Mouse (Mus musculus) heart, postnatal 14 days (tissue): ENCODE data around the gene Shkbp1. TPM values are rescaled to one million over a fixed set of nuclear protein-coding genes. Genes with fewer than 3 reads are reported as not detected.

Experiments used
- DNase-seq, 2 experiments: peaks; one replicate each; pipeline ENCODE4 v3.0.0; 2021 to 2022
- intact Hi-C: fragments of 180-260 bp; cut with DNase I; formaldehyde crosslinking; loops from one replicate; pipeline ENCODE4 v1.15.1; 2025
- total RNA-seq, 2 experiments: library from RNA; stranded (reverse); gene quantifications; 2 replicates each; pipeline ENCODE4 v1.2.3; 2021

The Shkbp1 gene
- total RNA-seq, 2 experiments from 2014 or later: 8.6 to 9.7 TPM

DNA sequence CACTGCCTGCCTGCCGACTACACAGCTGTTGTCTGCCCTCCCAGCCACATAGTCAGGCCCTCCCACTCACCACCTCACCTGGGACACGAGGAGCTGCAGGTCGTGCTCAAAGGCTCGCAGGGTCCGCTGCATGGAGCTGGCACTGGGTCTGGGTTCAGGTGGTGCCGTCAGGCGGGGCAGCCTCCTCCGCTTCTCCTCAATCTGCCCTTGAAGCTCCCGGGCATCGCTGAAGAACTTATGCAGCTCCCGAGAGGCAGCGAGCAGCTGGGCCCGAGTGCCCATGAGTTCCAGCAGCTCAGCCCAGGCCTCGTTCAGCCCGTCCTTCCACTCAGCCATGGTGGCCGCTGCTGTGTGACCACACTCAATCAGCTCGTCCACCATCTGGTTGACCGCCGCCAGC is 13.3 kb upstream of the Shkbp1 start:
- no peak for DNase-seq
- intact Hi-C loops: no loop called here

DNA sequence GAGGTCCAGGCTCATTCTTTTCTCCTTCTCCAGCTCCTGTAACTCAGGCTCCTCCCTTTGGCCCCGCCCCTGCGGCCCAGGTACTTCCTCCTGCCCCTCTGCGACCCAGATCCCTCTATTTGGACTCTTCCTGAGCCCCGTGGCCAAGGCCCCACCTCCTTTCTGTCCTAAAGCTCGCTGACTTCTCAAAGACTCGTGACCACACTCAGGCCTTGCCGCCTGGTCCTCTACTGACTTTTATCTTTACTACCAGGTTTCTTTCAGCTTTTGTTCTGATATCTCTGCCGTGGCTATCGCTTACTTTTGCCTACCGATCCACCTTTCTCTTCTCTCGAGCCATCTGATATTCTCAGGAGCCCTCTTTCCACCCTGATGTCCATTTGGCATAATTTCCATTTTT is 12.2 kb upstream of the Shkbp1 start:
- intact Hi-C loops: no loop called here
- no peak for DNase-seq

DNA sequence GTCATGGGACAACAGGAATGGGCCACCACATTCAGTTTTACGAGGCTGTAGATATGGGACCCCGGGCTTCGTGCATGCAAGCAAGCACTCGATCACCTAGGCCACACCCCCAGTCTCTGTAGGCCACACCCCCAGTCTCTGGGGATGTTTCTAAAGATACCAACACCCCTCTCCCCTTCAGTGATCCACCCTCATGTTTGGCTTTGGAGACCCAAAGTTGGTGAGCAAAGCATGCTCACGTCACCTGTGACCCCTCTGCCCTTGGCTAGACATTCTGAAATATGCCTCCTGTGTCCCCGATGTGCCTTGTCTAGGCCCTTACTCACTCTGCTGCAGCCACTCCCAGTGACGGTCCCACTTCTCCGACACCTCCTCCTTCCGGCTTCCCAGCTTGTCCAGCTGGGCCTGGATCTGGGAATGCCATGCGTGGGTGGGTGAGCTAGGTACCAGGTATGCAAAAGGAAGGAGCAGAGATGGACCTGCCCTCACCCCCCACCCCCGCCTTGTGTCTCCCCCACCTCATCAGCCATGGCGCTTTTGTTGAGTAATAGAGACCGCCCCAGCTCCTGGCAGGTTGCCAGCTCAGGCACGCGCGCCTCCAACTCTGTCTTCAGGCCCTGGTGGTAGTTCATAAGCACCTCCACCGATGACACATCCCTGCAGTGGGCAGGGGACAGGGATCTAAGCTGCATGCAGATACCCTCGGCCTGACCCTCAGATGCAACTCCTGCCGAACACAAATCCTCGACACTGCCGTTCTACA is 10.4 kb upstream of the Shkbp1 start:
- intact Hi-C loops: no loop called here
- no peak for DNase-seq

DNA sequence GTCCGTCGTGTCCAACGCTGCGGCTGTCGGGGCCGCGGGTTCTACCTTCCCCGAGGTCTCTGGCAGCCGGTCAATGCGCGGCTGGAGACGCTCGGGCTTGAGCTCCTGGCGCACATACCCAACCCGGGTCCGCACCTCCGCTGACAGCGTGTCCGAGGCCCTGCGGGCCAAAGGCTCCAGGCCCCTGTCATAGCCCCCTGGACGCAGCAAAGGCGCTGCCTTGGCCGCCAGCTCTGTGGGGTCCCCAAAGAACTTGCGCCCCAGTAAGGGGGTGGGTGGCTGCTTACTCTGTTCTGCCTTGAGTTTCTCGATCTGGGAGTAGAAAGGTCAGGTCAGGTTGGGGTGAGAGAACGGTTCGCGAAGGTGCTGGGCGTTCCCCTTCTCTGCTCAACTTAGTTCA is 8.6 kb upstream of the Shkbp1 start:
- no peak for DNase-seq
- intact Hi-C loops: loop anchor here (5.0 kb wide), 1 partner anchor 83 kb away; the partner anchor contains the start of genes Blvrb and Sptbn4

DNA sequence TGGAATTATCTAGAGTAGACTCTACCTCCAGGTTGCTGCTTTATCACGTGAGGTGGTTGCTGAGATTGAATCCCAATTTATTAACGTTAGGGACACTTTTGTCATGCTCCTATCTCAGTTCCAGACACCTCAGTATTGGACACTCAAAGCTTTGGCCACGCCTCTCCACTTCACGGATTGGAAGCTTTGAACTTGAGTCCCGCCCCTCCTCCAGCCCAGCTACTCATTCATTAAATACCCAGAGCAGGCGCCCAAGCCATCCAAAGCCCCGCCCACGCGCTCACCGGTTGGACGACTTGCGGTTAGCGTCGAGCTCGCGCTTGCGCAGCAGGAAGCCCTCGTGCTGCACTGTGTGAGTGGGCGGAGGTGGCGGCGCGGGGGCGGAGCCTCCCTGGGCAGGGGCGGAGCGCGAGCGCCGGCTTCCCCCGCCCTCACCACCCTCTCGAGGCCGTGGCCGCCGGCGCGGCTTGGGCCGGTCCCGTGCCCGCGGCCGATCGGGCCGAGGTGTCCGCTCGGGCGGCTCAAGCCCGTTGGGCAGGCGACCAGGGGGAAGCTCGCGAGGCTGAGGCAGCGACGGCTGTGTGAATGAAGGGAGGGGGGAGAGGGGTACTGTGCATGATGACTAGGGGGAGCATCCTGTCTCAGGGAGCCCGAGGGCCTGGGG is 5.6 kb upstream of the Shkbp1 start:
- intact Hi-C loops: loop anchor here (5.0 kb wide), 1 partner anchor 86 kb away; the partner anchor contains the start of genes Blvrb and Sptbn4
- DNase-seq: peak; percentile 98

DNA sequence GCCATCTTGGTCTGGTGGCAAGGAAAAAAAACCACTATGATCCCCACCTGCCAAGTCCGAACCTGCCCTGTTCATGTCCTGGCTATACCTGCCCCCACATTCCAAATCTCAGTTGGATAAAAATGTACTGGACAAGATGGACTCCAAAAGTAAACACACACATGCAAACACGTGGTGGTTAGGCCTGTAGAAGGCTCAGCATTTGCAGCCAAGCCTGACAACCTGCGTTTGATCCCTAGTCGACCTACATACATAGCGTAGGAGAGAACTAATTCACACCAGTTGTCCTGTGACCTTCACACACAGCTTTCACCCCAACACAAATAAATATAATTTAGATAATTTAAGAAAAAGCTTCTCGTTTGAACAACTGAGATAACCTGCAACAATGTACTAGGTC is 4.9 kb upstream of the Shkbp1 start:
- intact Hi-C loops: loop anchor here (5.0 kb wide), 1 partner anchor 87 kb away; the partner anchor contains the start of genes Blvrb and Sptbn4
- no peak for DNase-seq

DNA sequence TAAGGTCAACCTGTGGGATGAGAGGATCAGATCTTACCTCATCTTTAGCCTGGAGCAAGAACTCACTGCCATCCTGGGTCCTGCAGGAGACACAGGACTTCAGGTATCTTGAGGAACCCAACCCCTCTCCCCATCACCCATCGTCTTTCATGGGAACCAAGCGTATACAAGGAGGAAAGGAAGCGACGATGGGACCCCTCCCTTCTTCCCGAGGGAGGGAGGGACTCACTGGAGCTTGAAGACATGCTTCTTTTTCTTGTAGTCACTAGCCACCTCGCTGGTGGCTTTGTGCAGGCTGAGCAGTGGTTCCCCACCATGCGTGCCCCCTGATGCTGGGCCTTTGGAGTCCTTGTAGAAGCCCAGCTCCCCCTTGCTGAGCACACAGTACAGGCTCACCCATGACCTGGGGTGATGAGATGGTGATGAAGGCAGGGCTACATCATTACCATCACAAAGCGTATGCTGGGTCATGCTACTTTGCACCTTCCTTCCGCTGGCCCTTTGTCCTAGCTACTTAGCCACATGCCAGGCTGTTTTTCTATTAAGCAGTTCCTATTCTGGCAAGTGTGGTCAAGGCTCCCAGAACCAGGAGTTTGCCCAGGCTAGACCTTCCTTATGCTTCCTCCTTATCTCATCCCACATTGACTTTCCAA is 4.0 kb upstream of the Shkbp1 start:
- no peak for DNase-seq
- intact Hi-C loops: loop anchor here (5.0 kb wide), 1 partner anchor 87 kb away; the partner anchor contains the start of genes Blvrb and Sptbn4

DNA sequence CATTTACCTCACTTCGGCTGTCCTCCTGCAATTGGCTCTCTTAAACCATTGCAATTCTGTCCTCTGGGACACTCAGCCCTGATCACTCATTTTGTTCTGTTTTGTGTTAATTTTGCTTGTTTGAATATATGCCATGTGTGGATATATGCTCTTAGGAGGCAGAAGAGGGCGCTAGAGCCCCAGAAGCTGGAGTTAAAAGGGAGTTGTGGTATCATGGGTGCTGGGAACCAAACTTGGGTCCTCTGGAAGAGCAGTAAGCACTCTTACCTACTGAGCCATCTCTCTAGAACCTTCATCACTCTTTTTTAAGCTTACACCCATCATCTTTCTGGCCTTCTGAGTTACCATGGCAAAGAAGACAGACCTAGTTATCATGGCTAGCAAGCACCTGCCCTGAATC is 3.3 kb upstream of the Shkbp1 start:
- DNase-seq: no peak
- intact Hi-C loops: no loop called here

DNA sequence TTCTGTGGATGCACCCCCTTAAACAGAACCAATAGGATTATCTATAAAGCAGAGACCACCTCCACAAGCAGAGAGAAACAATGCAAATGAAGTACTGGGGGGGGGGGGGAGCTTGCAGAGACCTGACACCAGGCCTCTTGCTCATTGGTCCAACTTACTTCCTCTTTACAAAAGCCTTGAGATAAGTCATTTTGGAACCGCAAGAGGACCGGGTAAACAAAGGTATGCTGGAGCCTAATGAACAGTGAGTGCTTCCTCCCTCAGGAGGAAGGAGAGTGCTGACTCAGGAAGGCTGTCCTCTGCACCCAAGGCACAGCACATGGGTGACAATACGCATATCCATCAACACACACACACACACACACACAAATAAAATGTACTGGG is 1.8 kb upstream of the Shkbp1 start:
- intact Hi-C loops: no loop called here
- no peak for DNase-seq

DNA sequence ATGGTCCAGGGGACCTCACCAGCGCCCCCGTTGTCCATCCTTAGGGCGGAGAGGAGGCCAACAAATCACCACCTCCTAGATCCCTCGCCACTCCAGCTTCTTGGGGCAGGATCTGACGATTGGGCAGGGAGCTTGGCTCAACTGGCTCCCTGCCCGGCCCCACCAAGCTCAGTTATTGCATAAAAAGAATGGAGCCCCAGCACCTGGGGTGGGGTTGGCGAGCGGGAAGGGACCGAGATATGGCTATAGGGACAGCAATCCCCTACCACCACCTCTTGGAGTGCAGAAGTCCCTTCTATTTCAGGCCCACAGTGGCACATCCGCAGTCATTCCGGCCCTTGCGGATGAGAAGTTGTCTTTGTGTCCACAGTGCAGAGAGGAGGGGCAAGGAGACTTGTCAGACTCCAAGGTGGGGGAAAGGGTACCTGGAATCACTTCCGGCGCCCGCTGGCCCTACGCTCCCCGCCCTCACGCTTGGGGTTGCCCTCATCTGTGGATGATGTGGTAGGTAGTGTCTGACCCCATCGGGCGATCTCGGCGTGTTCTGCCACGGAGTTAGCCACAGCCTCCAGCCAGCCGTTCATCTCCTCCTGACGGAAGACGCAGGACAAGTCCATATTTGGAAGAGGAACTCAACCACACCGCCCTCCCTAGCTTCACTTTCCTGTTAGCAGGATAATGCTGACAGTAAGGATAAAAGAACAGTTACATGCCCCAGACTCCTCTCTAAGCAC is 1.2 kb upstream of the Shkbp1 start, which contains the start of gene Gm20479:
TSS of gene Gm20479 (minus strand) at position 559 of the 734 bp plus-strand sequence.
- intact Hi-C loops: no loop called here
- peak in 1 of 2 experiments; percentile 23 for DNase-seq

DNA sequence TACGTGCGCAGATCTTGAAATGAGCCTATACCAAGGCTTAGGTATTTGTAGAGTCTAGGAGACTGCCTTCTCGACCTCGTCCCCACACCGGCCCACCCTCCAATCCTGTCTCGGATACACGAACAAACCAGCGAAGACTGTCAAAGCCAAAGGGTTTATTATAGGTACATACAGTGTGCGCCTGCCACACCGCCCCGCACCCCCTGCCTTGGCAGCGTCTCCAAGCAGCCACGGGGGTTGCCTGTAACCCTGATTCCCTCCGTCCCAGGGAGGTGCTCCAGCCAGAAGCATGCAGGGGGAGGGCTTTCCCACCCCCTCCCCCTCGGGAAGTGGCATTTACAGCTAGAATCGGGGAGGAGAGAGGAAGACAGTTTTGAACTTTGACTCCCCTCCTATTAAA is 429 bp upstream of the Shkbp1 start:
- DNase-seq: peak in 1 of 2 experiments; percentile 47
- intact Hi-C loops: no loop called here

DNA sequence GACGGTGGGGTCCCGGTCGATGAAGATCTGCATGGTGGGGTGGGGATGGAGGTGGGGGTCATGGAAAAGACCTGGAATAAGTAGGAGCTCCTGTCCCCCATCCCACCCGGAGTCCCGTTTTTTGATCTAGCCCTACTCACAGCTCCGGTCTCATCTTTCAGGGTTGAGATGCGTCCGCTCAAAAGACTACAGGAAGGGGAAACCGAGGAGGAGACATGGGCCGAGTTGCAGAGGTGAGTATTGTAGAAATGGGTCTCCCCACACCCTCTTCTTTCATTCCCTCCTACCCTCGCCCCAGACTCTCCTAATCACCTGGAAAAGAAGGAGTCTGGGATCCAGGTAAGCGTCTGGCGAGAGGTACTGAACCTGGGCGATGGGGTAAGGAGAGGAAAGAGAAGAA is 558 bp downstream of the Shkbp1 start:
- intact Hi-C loops: no loop called here
- DNase-seq: no peak

DNA sequence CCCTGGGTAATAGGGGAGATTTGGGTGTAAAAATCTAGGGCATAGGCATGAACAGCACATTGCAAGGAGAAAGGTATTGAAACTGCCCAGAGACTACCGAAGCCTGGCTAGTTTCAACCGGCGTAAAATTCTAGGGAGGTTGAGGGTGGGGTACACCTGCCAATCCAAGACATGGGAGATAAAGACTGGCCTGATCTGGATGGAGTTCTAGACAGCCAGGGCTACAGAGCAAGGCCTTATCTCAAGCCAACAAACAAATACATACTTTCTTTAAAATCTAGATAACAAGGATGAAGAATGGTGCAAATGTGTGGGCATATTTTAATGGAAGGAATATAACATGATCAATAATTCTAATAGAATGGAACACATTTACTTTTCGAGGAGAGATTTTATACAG is 1.0 kb downstream of the Shkbp1 start:
- intact Hi-C loops: no loop called here

DNA sequence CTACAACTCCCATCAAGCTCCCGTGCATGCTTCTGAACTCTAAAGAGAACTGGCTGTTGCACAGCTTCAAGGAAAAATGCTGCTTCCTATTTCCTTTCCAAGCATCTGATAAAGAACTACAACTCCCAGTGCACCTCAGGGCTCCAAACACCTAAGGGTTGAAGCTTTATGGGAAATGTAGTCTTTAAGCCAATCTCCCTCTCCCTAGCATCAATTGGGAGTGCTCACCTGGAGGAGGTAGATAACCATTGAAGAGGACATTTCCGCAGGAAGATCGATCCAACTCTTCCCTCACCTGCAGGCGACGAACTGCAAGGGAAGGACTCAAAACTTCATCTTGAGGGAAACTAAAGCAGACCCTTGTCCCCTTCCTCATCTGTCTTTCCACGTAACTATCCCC is 1.7 kb downstream of the Shkbp1 start:
- DNase-seq: peak in 1 of 2 experiments; percentile 35
- intact Hi-C loops: no loop called here

More for the DNA sequence above, 1.0 kb downstream of the Shkbp1 start:
- DNase-seq: no peak

DNA sequence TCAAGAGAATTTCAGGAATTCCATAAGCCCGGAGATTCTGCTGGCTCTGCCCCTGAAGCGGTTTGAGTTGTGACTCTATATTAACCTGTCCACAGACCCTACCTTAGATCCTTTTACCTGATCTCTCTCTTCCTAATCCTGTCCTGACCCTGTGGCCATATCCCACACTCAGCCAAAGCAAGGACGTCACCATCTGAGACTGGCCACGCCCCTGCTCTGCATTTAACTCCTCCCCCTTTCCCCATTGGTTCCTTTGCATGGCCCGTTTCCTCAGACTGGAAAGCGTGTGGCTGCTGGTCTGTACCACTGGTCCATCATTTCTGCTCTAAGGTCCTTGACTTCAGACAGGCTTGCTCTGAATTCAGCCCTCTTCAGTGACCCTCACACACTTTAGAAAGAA is 10.4 kb downstream of the Shkbp1 start:
- no peak for DNase-seq
- intact Hi-C loops: no loop called here

DNA sequence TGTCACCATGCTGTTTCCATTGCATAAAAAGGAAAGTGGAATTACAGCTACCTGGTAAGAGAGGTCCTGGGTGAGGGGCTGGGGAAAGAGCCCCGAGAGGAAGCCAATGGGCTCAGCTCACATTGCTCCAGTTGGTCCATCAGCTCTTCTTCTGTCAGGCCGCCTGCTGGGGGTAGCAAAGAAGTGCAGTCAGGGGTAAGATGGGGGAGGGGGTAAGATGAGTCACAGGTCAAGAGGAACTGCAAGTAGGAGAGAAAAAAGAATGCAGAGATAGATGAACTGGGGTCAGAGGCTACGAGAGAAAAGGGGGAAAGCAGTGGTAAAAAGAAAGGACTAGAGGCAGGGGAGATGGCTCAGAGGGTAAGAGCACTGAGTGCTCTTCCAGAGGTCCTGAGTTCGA is 13.2 kb downstream of the Shkbp1 start:
- DNase-seq: no peak
- intact Hi-C loops: no loop called here

DNA sequence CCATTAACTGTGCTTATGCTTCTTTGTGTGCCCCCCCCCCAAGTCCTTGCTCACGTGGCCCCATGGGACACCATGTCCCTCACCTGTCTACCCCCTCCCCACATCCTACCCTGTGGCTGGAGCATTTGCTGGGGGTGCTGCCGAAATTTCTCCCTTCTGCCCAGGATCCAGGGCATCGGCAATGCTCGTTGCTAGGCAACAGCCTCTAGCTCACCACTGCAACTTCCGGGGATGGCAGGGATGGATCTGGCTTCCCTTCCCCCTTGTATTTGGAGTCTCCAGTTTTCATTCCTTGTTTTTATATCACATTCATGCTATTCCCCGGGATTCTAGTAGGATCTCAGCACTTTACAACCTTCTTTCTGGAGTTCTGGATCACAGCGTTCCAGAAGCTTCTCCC is 16.3 kb downstream of the Shkbp1 start:
- intact Hi-C loops: loop anchor here (5.0 kb wide), 2 partner anchors 168 to 348 kb away; partner anchors contain the start of gene Zfp607b
- DNase-seq: no peak

DNA sequence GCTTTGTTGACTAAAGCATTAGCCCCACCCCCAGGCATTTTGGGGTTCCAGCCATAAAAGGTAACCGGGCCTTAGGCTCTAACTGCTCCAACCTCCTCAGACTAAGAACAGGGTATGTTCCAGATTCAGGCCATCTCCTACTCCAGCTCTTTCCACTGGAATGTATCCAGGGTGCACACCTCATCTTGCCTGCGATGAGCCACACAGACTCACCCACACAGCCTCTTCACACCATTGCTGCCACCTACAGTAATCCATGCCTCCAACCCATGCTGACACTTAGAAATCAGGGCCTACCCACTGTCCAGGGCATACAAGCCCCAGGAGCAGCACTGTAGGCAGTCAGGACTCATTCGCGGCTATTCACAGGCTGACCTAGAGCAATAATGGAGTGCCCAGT is 16.7 kb downstream of the Shkbp1 start:
- intact Hi-C loops: loop anchor here (5.0 kb wide), 2 partner anchors 168 to 348 kb away; partner anchors contain the start of gene Zfp607b
- no peak for DNase-seq

DNA sequence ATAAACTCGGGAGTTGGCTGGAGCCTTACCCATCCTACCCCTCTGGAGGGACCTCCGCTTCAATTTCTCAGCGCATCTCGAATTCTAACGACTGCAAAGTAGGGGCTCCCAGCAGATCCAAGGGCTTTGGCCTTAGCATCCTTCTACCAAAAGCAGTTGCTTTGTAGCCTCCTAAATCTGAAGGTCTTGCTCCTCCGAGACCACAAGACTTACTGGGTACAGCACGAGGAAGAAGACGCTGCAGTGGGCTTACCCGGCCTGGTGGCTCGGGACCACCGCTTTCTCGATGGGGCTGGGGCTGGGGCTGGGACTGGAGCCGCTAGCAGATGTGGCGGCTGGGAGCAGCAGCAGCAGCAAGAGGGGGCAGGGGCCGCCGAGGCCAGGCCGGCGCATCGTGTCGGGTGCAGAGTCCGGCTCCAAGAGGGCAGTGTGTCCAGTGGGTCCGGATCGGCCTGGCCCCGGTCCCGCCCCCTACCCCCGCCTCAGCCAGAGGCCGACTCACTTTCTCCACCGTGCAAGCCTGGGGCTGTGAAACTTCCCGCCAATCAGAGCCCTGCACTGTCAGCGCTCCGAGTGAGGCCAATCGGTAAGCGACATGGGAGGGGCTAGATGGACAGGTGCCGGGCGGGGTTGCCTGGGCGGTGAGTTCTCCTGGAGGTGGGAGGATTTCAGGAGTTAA is 18.5 kb downstream of the Shkbp1 start, which contains the start of gene Ltbp4:
TSS of gene Ltbp4 (minus strand) at position 518 of the 679 bp plus-strand sequence.
- DNase-seq: peak in 1 of 2 experiments; percentile 24
- intact Hi-C loops: loop anchor here (2.0 to 5.0 kb wide), 4 partner anchors 109 to 350 kb away; partner anchors contain the start of genes Blvrb, Sptbn4 and Zfp607b
